Mouse (Mus musculus) liver, embryonic 12.5 days (tissue): ENCODE results near the gene Gm21992. TPM values are rescaled to one million over a fixed set of nuclear protein-coding genes. Genes with fewer than 3 reads are reported as not detected.
"Not testable (repeated sequence)": the region's sequence is repeated elsewhere in the genome, so short reads cannot be mapped to it uniquely, and the experiment has no call there.

Source experiments
- ATAC-seq: fragments of 200-750 bp; cut with Nextera tagmentation; 2 replicates; pipeline ENCODE4 v1.8.0; 2017; ENCODE audit warnings: moderate number of reproducible peaks, mild to moderate bottlenecking, moderate library complexity
- H3K27ac ChIP-seq: fragments of 300-500 bp; sonication (generic); 2 replicates; pipeline ENCODE4 v1.5.1; 2016; ENCODE audit warnings: mild to moderate bottlenecking
- H3K27me3 ChIP-seq: fragments of 300-500 bp; sonication (generic); replicated peaks from 2 replicates; pipeline ENCODE4 v1.6.1; 2016; ENCODE audit warnings: mild to moderate bottlenecking, moderate library complexity
- H3K36me3 ChIP-seq: fragments of 300-500 bp; sonication (generic); 2 replicates; pipeline ENCODE4 v1.6.1; 2016; ENCODE audit warnings: mild to moderate bottlenecking, moderate library complexity
- H3K4me1 ChIP-seq: fragments of 300-500 bp; sonication (generic); 2 replicates; pipeline ENCODE4 v1.6.1; 2016
- H3K4me2 ChIP-seq: fragments of 300-500 bp; sonication (generic); 2 replicates; pipeline ENCODE4 v1.6.1; 2016; ENCODE audit warnings: mild to moderate bottlenecking, moderate library complexity
- H3K4me3 ChIP-seq: fragments of 300-500 bp; sonication (generic); 2 replicates; pipeline ENCODE4 v1.5.1; 2016; ENCODE audit warnings: mild to moderate bottlenecking, moderate library complexity
- H3K9ac ChIP-seq: fragments of 300-500 bp; sonication (generic); 2 replicates; pipeline ENCODE4 v1.6.1; 2016; ENCODE audit warnings: mild to moderate bottlenecking, moderate library complexity
- H3K9me3 ChIP-seq: fragments of 300-500 bp; sonication (generic); replicated peaks from 2 replicates; pipeline ENCODE4 v1.6.1; 2016; ENCODE audit warnings: mild to moderate bottlenecking, moderate library complexity
- WGBS: fragments of 180-500 bp; shearing (Covaris S2); methylation state at CpG from one replicate; pipeline ENCODE4 v1.1.7; 2016; ENCODE audit not compliant: insufficient replicate concordance; 5-methylcytosine and 5-hydroxymethylcytosine counted together
- polyA plus RNA-seq: library from polyadenylated mRNA; unstranded; fragments of >200 nt; fragmentation: Nextera tagmentation; extraction: Ambion mirVana; gene quantifications from 2 replicates; pipeline ENCODE4 v1.2.1, GENCODE M21; 2016

Gene Gm21992
- polyA plus RNA-seq, 1 experiment from 2014 or later, result 18.9 TPM

DNA sequence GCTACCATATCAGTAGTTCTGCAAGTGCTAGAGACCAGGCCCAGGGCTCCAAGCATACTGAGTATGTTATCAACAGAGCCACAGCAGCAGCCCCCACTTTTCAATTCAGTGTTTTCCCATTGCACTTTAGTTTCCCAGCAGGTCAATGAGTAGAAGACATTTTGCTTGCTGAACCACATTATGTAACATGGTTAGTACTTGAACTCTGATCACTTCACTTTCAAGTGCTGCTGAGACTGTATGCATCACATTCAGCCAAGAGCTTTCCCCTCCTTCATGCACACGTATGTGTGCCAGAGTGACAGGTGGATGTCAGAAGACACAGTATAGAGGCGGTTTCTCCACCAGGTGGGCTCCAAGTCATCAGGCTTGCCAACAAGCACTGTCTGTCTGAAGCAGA, 28.5 kb downstream of the Gm21992 start:
- Histone ChIP-seq H3K36me3 (peaks cover 98% of the 10 kb centered on the region), H3K9me3 (no peaks in the 10 kb centered on the region), H3K27ac (no peak overlapping the region), H3K4me2 (no peak overlapping the region), H3K4me3 (no peak overlapping the region), H3K9ac (no peak overlapping the region), H3K4me1 (peaks cover 13% of the 10 kb centered on the region; the same call in 1 of the 2 replicates), H3K27me3 (no peaks in the 10 kb centered on the region)
- WGBS, result 91% methylated on average over 2 of the region's 2 CpGs
- no peak for ATAC-seq

DNA sequence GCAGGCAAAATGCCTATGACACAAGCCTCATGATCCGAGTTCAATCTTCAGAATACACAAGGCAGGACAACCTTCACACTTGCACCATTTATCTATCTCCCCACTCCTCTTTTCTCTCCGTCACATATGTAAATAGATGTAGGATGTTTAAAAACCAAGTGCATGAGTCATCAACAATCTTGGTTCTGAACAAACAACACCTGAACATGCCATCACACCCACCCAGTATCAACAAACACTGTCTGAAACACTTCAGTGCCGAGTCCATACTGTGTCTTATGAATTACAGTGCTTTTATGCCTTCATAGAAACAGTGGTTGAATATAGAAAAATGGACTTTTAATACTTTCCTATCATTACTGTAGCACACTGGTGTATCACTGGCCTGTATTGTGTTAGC, 38.6 kb downstream of the Gm21992 start:
- Histone ChIP-seq H3K4me3 (no peak overlapping the region), H3K36me3 (peaks cover 98% of the 10 kb centered on the region), H3K9me3 (no peaks in the 10 kb centered on the region), H3K9ac (no peak overlapping the region), H3K4me2 (no peak overlapping the region), H3K27me3 (no peaks in the 10 kb centered on the region), H3K27ac (no peak overlapping the region), H3K4me1 (no peaks in the 10 kb centered on the region)
- 84% methylated on average over 3 of the region's 3 CpGs for WGBS
- no peak for ATAC-seq

DNA sequence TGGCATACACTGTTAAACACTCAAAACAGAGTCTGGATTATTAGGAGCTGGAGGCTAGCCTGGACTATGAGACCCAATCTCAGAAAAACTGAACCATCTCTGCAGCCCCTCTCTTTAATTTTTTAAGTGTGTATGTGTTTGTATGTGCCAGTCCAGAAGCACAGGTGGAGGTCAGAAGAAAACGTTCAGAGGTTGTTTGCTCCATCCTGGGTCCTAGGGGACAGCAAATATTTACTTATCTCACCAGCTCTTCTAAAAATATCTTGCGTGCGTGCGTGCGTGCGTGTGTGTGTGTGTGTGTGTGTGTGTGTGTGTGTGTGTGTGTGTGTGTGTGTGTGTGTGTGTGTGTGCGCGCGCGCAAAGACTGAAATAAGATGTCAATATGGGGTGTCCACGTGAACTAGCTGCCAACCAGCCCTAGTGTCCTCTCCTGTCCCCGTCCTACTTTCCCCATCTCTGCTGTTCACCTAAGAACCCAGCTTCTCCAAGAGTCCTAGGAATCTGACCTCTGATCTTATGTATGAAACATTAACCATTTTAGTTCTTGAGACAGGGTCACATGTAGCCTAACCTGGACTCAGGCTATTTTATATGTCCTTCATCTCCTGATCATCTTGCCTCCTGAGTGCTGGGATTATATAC, 43.8 kb downstream of the Gm21992 start:
- Histone ChIP-seq H3K27ac (no peak overlapping the region), H3K4me2 (no peak overlapping the region), H3K4me3 (no peak overlapping the region), H3K9me3 (no peaks in the 10 kb centered on the region), H3K36me3 (peaks cover 98% of the 10 kb centered on the region), H3K9ac (no peak overlapping the region), H3K27me3 (no peaks in the 10 kb centered on the region), H3K4me1 (no peaks in the 10 kb centered on the region)
- ATAC-seq, result no peak
- WGBS, result 75% methylated on average over 12 of the region's 12 CpGs

DNA sequence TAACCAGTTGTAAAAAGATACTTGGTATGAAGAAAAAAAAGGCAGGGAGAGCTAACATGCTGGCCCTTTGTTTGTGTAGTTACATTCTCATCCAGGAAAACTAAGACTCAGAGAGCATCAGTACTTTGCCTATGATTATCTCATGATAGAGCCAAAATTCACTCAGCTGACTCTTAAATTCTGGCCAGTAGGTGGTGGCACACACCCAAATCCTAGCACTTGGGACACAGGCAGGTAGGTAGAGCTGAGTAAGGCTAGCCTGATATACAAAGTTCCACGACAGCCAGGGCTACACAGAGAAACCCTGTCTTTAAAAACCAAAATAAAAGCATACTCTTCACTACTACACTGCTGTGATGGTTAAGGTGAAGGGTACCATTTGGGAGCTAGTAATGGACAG, 48.5 kb downstream of the Gm21992 start:
- no peaks in the 10 kb centered on the region for H3K27me3 ChIP-seq
- H3K36me3 ChIP-seq, result peaks cover 87% of the 10 kb centered on the region
- H3K4me2 ChIP-seq, result no peak overlapping the region
- no peaks in the 10 kb centered on the region for H3K9me3 ChIP-seq
- H3K4me3 ChIP-seq, result no peak overlapping the region
- ATAC-seq, result no peak
- 62% methylated on average over 1 of the region's 1 CpGs for WGBS
- H3K9ac ChIP-seq, result no peak overlapping the region
- no peak overlapping the region for H3K27ac ChIP-seq
- H3K4me1 ChIP-seq, result peaks cover 2% of the 10 kb centered on the region

DNA sequence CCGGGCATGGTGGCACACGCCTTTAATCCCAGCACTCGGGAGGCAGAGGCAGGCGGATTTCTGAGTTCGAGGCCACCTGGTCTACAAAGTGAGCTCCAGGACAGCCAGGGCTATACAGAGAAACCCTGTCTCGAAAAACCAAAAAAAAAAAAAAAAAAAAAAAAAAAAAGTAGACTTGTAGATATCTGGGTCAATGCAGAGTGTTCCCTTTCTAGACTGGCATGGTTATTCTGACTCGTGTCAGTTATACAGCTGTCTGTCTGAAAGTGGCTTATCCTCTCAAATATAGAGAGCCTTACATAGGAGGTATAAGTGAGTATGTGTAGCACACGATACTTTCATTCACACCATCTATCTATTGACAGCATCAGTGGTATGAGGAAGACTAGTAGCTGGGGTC, 50.9 kb downstream of the Gm21992 start:
- ATAC-seq, result not testable (repeated sequence)

DNA sequence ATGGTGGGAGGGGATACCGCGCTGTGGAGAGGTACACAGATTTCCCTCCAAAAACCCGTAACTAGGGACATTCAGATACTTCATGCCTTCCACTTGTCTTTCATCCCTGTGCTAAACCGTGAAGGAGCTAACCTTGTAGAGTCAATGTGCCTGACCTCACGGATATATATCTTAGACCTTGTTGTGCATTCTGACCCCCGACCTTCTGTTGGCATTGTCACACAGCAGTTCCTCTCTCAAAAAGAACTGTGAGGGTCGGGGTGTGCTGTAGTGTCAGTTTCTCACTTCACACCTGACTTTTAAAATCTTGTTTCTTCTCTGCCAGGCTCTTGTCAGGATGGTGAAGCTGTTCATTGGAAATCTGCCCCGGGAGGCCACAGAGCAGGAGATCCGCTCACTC, 54.5 kb downstream of the Gm21992 start:
- Histone ChIP-seq H3K9ac (peak overlapping the region; percentile 76), H3K9me3 (no peaks in the 10 kb centered on the region), H3K4me2 (peak overlapping the region; percentile 84), H3K4me1 (peaks cover 17% of the 10 kb centered on the region), H3K36me3 (peaks cover 33% of the 10 kb centered on the region), H3K4me3 (peak overlapping the region; percentile 73), H3K27ac (peak overlapping the region; percentile 84), H3K27me3 (no peaks in the 10 kb centered on the region)
- 13% methylated on average over 9 of the region's 9 CpGs for WGBS
- no peak for ATAC-seq

More for the DNA sequence above, 50.9 kb downstream of the Gm21992 start:
- Histone ChIP-seq H3K4me1 (peaks cover 15% of the 10 kb centered on the region), H3K36me3 (peaks cover 69% of the 10 kb centered on the region)
- not testable (repeated sequence) for H3K9me3 ChIP-seq, H3K27me3 ChIP-seq, H3K4me3 ChIP-seq, H3K9ac ChIP-seq, H3K4me2 ChIP-seq, H3K27ac ChIP-seq
- WGBS, result 84% methylated on average over 8 of the region's 8 CpGs

DNA sequence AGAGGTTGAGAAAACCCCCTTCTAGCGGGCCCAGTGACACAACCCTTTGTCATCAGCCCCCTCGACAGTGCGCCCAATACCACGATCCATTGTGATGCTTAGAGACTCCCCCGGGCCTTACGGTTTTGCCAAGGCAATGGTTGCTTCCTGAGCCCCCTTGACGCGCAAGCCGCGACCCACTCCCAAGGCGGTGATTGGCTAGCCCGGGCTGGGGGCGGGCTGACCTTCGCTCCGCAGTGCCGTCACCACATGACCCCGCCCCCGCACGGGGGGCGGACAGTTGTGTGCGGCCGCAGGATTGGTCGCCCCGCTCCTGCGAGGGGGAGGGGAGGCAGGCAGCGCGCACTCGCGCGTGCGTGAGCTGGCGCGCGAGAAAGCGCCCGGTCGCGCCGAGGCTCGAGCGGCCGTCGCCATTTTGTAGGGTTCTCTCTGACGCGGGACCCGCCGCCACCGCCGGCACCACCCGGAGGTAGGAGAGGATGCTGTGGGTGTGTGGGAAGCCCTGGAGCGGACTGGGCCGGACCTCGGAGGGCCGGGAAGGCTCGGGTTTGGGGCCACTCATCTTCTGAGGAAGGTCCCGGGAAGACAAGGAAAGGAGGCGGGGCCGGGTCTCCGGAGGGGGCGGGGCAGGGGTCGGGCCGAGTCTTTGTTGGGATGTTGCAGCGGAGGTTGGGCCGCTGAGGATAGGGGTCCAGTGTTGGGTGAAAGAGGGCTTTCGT, 55.1 kb downstream of the Gm21992 start, which contains the start of gene Rbm4b:
Gene Rbm4b (plus strand): TSS at position 305 of the 719 bp plus-strand sequence.
- peaks cover 27% of the 10 kb centered on the region for H3K36me3 ChIP-seq
- H3K9me3 ChIP-seq, result no peaks in the 10 kb centered on the region
- H3K27me3 ChIP-seq, result no peaks in the 10 kb centered on the region
- ATAC-seq, result peak; percentile 94
- H3K4me3 ChIP-seq, result peak within 1 kb of the TSS; percentile 73
- peak within 1 kb of the TSS; percentile 76 for H3K9ac ChIP-seq
- peak within 1 kb of the TSS; percentile 84 for H3K4me2 ChIP-seq
- H3K27ac ChIP-seq, result peak within 1 kb of the TSS; percentile 84
- H3K4me1 ChIP-seq, result peaks cover 17% of the 10 kb centered on the region
- 0% methylated on average over 65 of the region's 65 CpGs for WGBS

DNA sequence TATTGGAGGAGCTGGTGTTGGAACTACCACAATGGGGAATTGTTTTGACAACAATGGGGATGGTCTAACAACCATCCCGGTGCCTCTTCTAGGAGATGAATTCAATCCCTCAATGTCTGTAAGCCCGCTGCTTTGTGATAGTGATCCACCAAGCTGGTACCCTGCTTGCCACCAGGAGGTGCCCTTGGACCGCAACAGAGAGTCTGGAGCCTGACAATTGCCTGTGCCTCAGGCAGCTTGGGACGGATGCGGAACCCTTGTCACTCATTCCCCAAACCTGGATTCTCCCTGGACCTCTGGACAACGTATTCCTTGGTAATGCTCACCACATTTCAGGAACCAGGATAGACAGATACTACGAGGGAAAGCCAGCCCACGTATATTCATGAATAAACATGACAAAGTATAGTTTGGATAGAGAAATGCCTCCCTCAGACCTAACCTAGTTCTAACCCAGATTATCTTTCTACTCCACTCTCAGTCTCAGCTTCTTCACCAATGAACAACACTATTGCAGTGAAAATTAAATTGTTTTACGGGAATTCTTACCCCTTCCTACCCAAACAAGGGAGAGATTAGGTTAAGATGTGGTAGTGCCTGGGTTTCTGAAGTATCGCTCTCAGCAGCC, 55.7 kb downstream of the Gm21992 start:
- H3K27ac ChIP-seq, result peak overlapping the region; percentile 84
- ATAC-seq, result peak; percentile 71
- 1% methylated on average over 10 of the region's 10 CpGs for WGBS
- peaks cover 20% of the 10 kb centered on the region for H3K36me3 ChIP-seq
- H3K4me1 ChIP-seq, result peaks cover 17% of the 10 kb centered on the region
- peak overlapping the region; percentile 84 for H3K4me2 ChIP-seq
- H3K9ac ChIP-seq, result peak overlapping the region; percentile 76
- H3K27me3 ChIP-seq, result no peaks in the 10 kb centered on the region
- peak overlapping the region; percentile 73 for H3K4me3 ChIP-seq
- no peaks in the 10 kb centered on the region for H3K9me3 ChIP-seq

DNA sequence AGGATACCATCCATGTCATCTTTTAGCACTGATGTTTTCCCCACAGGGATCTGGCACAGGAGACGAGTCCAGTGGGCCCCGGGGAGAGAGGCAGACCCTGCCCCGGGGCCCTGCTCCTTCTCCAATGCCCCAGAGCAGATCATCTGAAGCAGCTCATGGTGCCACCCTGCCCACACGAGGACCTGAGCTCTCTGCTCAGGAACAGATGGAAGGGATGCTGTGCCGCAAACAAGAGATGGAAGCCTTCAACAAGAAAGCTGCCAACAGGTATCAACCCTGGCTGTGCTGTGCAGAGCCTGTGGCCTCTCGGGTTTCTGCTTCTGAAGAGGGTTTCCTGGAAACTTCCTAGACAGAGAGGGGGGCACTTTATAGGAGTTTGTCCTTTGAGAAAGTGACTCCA, 61.4 kb downstream of the Gm21992 start:
- Histone ChIP-seq H3K36me3 (no peaks in the 10 kb centered on the region), H3K27ac (no peak overlapping the region), H3K9me3 (no peaks in the 10 kb centered on the region), H3K4me2 (no peak overlapping the region), H3K9ac (no peak overlapping the region), H3K4me3 (no peak overlapping the region), H3K4me1 (no peaks in the 10 kb centered on the region), H3K27me3 (no peaks in the 10 kb centered on the region)
- ATAC-seq, result no peak
- WGBS, result 75% methylated on average over 6 of the region's 6 CpGs

DNA sequence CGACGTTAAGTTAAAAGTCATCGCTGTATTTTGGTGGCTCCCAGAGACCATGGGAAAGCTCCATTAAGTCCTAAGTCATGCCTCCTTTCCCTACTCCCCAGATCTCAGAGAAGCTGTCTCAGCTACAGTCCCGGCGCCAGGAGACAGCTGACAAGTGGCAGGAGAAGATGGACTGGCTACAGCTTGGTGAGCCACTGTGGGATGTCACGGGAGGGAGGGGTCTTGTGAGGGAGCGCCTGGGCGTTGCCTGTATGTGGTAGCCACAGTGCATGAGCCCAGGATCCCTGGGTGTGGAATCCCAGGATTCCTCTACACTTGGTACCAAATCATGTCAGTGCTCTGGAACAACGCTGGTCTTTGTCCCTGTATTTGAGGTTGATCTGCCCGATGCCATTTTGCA, 62.9 kb downstream of the Gm21992 start:
- no peaks in the 10 kb centered on the region for H3K4me1 ChIP-seq
- H3K9me3 ChIP-seq, result no peaks in the 10 kb centered on the region
- H3K27ac ChIP-seq, result no peak overlapping the region
- H3K4me3 ChIP-seq, result no peak overlapping the region
- no peaks in the 10 kb centered on the region for H3K36me3 ChIP-seq
- no peaks in the 10 kb centered on the region for H3K27me3 ChIP-seq
- WGBS, result 76% methylated on average over 10 of the region's 10 CpGs
- H3K4me2 ChIP-seq, result no peak overlapping the region
- no peak for ATAC-seq
- no peak overlapping the region for H3K9ac ChIP-seq

DNA sequence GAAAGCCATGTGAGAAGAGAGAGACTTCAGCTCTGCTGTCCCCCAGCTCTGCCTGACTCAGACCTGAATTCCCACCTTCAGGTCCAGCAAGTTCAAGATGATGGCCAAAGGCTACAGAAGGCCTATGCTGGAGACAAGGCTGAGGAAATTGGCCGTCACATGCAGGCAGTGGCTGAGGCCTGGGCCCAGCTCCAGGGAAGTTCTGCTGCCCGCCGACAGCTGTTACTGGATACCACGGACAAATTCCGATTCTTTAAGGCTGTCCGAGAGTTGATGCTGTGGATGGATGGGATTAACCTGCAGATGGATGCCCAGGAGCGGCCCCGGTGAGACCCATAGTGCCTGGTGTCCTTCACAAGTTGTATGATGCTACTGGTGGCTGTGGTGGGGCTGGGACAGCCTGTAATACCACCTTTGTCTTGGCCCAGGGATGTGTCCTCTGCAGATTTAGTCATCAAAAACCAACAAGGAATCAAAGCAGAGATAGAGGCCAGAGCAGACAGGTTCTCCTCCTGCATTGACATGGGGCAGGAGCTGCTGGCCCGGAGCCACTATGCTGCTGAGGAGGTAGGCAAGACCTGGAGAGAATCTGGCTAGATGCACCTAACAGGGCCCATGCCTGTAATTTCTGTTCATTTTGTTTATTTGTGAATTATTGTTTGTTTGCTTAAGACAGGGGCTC, 63.6 kb downstream of the Gm21992 start:
- WGBS, result 80% methylated on average over 9 of the region's 9 CpGs
- no peak for ATAC-seq

DNA sequence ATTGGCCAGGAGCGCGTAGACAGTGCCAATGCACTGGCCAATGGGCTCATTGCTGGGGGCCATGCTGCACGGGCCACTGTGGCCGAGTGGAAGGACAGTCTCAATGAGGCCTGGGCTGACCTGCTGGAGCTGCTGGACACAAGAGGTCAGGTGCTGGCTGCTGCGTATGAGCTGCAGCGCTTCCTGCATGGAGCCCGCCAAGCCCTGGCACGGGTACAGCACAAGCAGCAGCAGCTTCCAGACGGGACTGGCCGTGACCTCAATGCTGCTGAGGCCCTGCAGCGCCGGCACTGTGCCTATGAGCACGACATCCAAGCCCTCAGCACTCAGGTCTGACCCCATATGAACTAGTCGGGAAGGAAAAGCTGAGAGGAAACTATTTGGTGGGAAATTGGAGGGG, 64.8 kb downstream of the Gm21992 start:
- no peak for ATAC-seq
- Histone ChIP-seq H3K36me3 (no peaks in the 10 kb centered on the region), H3K9me3 (no peaks in the 10 kb centered on the region), H3K4me2 (no peak overlapping the region), H3K4me3 (no peak overlapping the region), H3K27me3 (no peaks in the 10 kb centered on the region), H3K27ac (no peak overlapping the region), H3K4me1 (no peaks in the 10 kb centered on the region), H3K9ac (no peak overlapping the region)
- WGBS, result 76% methylated on average over 14 of the region's 14 CpGs

More for the DNA sequence above, 63.6 kb downstream of the Gm21992 start:
- Histone ChIP-seq H3K4me2 (no peak overlapping the region), H3K27me3 (no peaks in the 10 kb centered on the region), H3K9ac (no peak overlapping the region), H3K4me3 (no peak overlapping the region), H3K27ac (no peak overlapping the region), H3K36me3 (no peaks in the 10 kb centered on the region), H3K4me1 (no peaks in the 10 kb centered on the region), H3K9me3 (no peaks in the 10 kb centered on the region)
